In the genomic region with DNA sequence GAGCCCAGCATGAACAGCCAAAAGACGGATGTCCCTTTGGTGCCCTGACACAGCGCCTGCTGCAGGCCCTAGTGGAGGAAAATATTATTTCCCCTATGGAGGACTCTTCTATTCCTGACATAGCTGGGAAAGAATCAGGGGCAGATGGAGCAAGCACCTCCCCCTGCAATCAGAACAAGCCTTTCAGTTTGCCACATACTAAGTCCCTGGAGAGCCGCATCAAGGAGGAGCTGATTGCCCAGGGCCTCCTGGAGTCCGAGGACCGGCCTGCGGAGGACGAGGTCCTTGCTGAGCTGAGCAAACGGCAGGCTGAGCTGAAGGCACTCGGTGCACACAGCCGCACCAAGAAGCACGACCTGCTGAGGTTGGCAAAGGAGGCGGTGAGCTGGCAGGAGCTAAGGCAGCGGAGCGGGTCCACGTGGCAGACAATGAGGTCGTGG, we compare ENCODE assay signal across 9 mouse cellular contexts. TPM values are rescaled to one million over a fixed set of nuclear protein-coding genes. Genes with fewer than 3 reads are reported as not detected.
DNase-seq lines count a peak whose midpoint lies in the region; ATAC-seq and TF ChIP-seq lines count a peak whose summit lies in the region.
"Had no signal": no experiment of that assay in that cellular context is flagged by ENCODE, and none has a peak within 500 bp of the region (broad histone marks: within the 10 kb centered on the region; RNA-seq: fewer than 3 reads in every experiment).

No protein-coding gene starts in this region.

- H3K27me3 ChIP-seq in lung, embryonic 14.5 days (ENCODE audit: insufficient read depth, low read length), result no peaks in the 10 kb centered on the region

- H3K27ac ChIP-seq in lung, embryonic 14.5 days (ENCODE audit: low read depth), result no peak overlapping the region

- H3K9me3 ChIP-seq in lung, embryonic 14.5 days (ENCODE audit: low read depth, low read length), result no peaks in the 10 kb centered on the region

- WGBS in lung, embryonic 14.5 days, result 41% methylated on average over 16 of the region's 16 CpGs

- DNase-seq in embryo, embryonic 10 days (ENCODE audit: low spot score), result peak; percentile 14
- DNase-seq in embryo, embryonic 9.5 days (ENCODE audit: extremely low spot score), result no peak
- peak; percentile 28 for DNase-seq in lung, embryonic 14.5 days
- no peak for DNase-seq in lung, postnatal 10 days
- peak; percentile 72 to 73 for DNase-seq in kidney, adult 8-10 months
- DNase-seq in urinary bladder, adult 2 months (ENCODE audit: low spot score), result no peak
- DNase-seq in c-Kit-positive CD71-positive TER-119-positive erythroid progenitor cells, embryonic 14.5 days (ENCODE audit: low spot score), result no peak
- DNase-seq in spleen, postnatal 10 days (ENCODE audit: low spot score in 2 of 2), result no peak

- TF ChIP-seq CTCF in lung, embryonic 14.5 days (IDR thresholded peaks at IDR 0.05; ENCODE audit: low read depth), result peak; percentile 38

- no peak overlapping the region; the same call in 1 of the 2 replicates for H3K4me2 ChIP-seq in lung, embryonic 14.5 days

- no peak overlapping the region for H3K4me3 ChIP-seq in lung, embryonic 14.5 days (ENCODE audit: low read depth, low read length)
- H3K4me3 ChIP-seq: erythroblast, embryonic 14.5 days had no signal

- H3K36me3 ChIP-seq in lung, embryonic 14.5 days (ENCODE audit: insufficient read depth), result no peaks in the 10 kb centered on the region

- no peak for ATAC-seq in lung, embryonic 14.5 days (ENCODE audit: insufficient read depth)

- H3K4me1 ChIP-seq in lung, embryonic 14.5 days (ENCODE audit: insufficient read depth), result no peaks in the 10 kb centered on the region

- no peak overlapping the region for H3K9ac ChIP-seq in lung, embryonic 14.5 days

RNA-seq across cellular contexts. Expression of a gene that starts 23.3 kb away (rescaled TPM):
- 242 and 244 TPM in 2 replicates for polyA plus RNA-seq in lung, embryonic 14.5 days (2014; fragmentation: Nextera tagmentation; extraction: Ambion mirVana)
- polyA plus RNA-seq in urinary bladder, adult 2 months (2012; rRNA removed), result 188 and 261 TPM in 2 replicates

RNA-seq across cellular contexts. Expression of a gene that starts 35.2 kb away (rescaled TPM):
- 0.21 TPM in 1 of 2 replicates, not detected in the other for polyA plus RNA-seq in lung, embryonic 14.5 days (2014; fragmentation: Nextera tagmentation; extraction: Ambion mirVana)
- polyA plus RNA-seq in urinary bladder, adult 2 months (2012; rRNA removed), result 0.37 and 0.54 TPM in 2 replicates
- polyA plus RNA-seq: erythroblast, embryonic 14.5 days had no signal

Comparison
In these comparisons a context has a peak if more than half of its experiments do, and no peak if none do; other contexts are left out.
1. DNase-seq: peak in embryo, embryonic 10 days (single experiment), lung, embryonic 14.5 days (single experiment) and kidney, adult 8-10 months (2 of 2); none in embryo, embryonic 9.5 days (single experiment), lung, postnatal 10 days (single experiment), urinary bladder, adult 2 months (single experiment), c-Kit-positive CD71-positive TER-119-positive erythroid progenitor cells, embryonic 14.5 days (single experiment) and spleen, postnatal 10 days (0 of 2).